Mouse (Mus musculus) neural tube, embryonic 12.5 days (tissue): ENCODE data around the gene Aqp11. TPM values are rescaled to one million over a fixed set of nuclear protein-coding genes. Genes with fewer than 3 reads are reported as not detected.
A peak's percentile ranks its signal among the peaks of the same experiment; 100 is the strongest.

ENCODE experiments used
- ATAC-seq: fragments of 200-750 bp; cut with Nextera tagmentation; 2 replicates; pipeline ENCODE4 v1.8.0; 2017; ENCODE audit warnings: low read depth, mild to moderate bottlenecking, moderate TSS enrichment, moderate library complexity; ENCODE audit not compliant: low FRiP score
- H3K27ac ChIP-seq: fragments of 300-500 bp; sonication (generic); 2 replicates; pipeline ENCODE4 v1.5.1; 2016
- H3K27me3 ChIP-seq: fragments of 300-500 bp; sonication (generic); replicated peaks from 2 replicates; pipeline ENCODE4 v1.6.1; 2016; ENCODE audit warnings: mild to moderate bottlenecking
- H3K36me3 ChIP-seq: fragments of 300-500 bp; sonication (generic); 2 replicates; pipeline ENCODE4 v1.6.1; 2016; ENCODE audit warnings: mild to moderate bottlenecking
- H3K4me1 ChIP-seq: fragments of 300-500 bp; sonication (generic); 2 replicates; pipeline ENCODE4 v1.6.1; 2016
- H3K4me2 ChIP-seq: fragments of 300-500 bp; sonication (generic); replicated peaks from 2 replicates; pipeline ENCODE4 v1.6.1; 2016; ENCODE audit warnings: mild to moderate bottlenecking
- H3K4me3 ChIP-seq: fragments of 300-500 bp; sonication (generic); 2 replicates; pipeline ENCODE4 v1.5.1; 2016
- H3K9ac ChIP-seq: fragments of 300-500 bp; sonication (generic); 2 replicates; pipeline ENCODE4 v1.6.1; 2016; ENCODE audit warnings: mild to moderate bottlenecking
- H3K9me3 ChIP-seq: fragments of 300-500 bp; sonication (generic); 2 replicates; pipeline ENCODE4 v1.6.1; 2016; ENCODE audit warnings: mild to moderate bottlenecking
- WGBS: fragments of 180-500 bp; shearing (Covaris S2); methylation state at CpG from one replicate; pipeline ENCODE4 v1.1.7; 2016; 5-methylcytosine and 5-hydroxymethylcytosine counted together
- polyA plus RNA-seq: library from polyadenylated mRNA; unstranded; fragments of >200 nt; fragmentation: Nextera tagmentation; extraction: Ambion mirVana; gene quantifications from 2 replicates; pipeline ENCODE4 v1.2.1, GENCODE M21; 2016

Gene Aqp11
- 7.3 and 7.7 TPM in 2 replicates for polyA plus RNA-seq

- peak within 1 kb of the TSS; percentile 69 for H3K9ac ChIP-seq
- H3K4me2 ChIP-seq = peak within 1 kb of the TSS; percentile 93
- H3K27ac ChIP-seq = no peak within 1 kb of the TSS
- H3K36me3 ChIP-seq = no peaks in the 10 kb centered on the region
- WGBS = under 1% methylated on average over 57 of the region's 64 CpGs
- no peaks in the 10 kb centered on the region for H3K27me3 ChIP-seq
- peak within 1 kb of the TSS; percentile 64 for H3K4me3 ChIP-seq
- no peaks in the 10 kb centered on the region for H3K9me3 ChIP-seq
- H3K4me1 ChIP-seq = peaks cover 17% of the 10 kb centered on the region
- ATAC-seq = peak; percentile 95
Observed at GRCm38 (mm10) chr7:97737638-97738456, at the start of gene Aqp11. TSS of gene Aqp11 (minus strand) at chr7:97738289.

GRCm38 (mm10) chr7:97783523-97783922, 45.4 kb upstream of the Aqp11 start:
- Histone ChIP-seq H3K4me1 (no peaks in the 10 kb centered on the region), H3K36me3 (no peaks in the 10 kb centered on the region), H3K27ac (no peak overlapping the region), H3K4me3 (no peak overlapping the region), H3K9me3 (no peaks in the 10 kb centered on the region), H3K4me2 (no peak overlapping the region), H3K9ac (no peak overlapping the region), H3K27me3 (no peaks in the 10 kb centered on the region)
- WGBS = 57% methylated on average over 5 of the region's 5 CpGs
- no peak for ATAC-seq

GRCm38 (mm10) chr7:97781496-97781895, 43.4 kb upstream of the Aqp11 start:
- Histone ChIP-seq H3K4me3 (no peak overlapping the region), H3K27me3 (no peaks in the 10 kb centered on the region), H3K9me3 (0 out of 2 replicates have a peak, but pooled peaks cover 2% of the 10 kb centered on the region), H3K4me2 (no peak overlapping the region), H3K9ac (no peak overlapping the region), H3K36me3 (no peaks in the 10 kb centered on the region), H3K4me1 (no peaks in the 10 kb centered on the region), H3K27ac (no peak overlapping the region)
- 78% methylated on average over 8 of the region's 8 CpGs for WGBS
- no peak for ATAC-seq

GRCm38 (mm10) chr7:97780815-97781214, 42.7 kb upstream of the Aqp11 start:
- WGBS = 100% methylated on average over 1 of the region's 1 CpGs
- no peak overlapping the region for H3K4me2 ChIP-seq
- H3K27ac ChIP-seq = no peak overlapping the region
- no peak for ATAC-seq
- H3K9me3 ChIP-seq = 0 out of 2 replicates have a peak, but pooled peaks cover 3% of the 10 kb centered on the region
- H3K4me1 ChIP-seq = no peaks in the 10 kb centered on the region
- no peaks in the 10 kb centered on the region for H3K27me3 ChIP-seq
- H3K36me3 ChIP-seq = no peaks in the 10 kb centered on the region
- H3K9ac ChIP-seq = no peak overlapping the region
- H3K4me3 ChIP-seq = no peak overlapping the region

GRCm38 (mm10) chr7:97780222-97780621, 42.1 kb upstream of the Aqp11 start:
- WGBS = 89% methylated on average over 1 of the region's 1 CpGs
- H3K36me3 ChIP-seq = no peaks in the 10 kb centered on the region
- no peak for ATAC-seq
- H3K9me3 ChIP-seq = 0 out of 2 replicates have a peak, but pooled peaks cover 3% of the 10 kb centered on the region
- H3K4me1 ChIP-seq = no peaks in the 10 kb centered on the region
- no peak overlapping the region for H3K4me2 ChIP-seq
- no peak overlapping the region for H3K9ac ChIP-seq
- H3K4me3 ChIP-seq = no peak overlapping the region
- H3K27me3 ChIP-seq = no peaks in the 10 kb centered on the region
- H3K27ac ChIP-seq = no peak overlapping the region

- Histone ChIP-seq H3K9me3 (0 out of 2 replicates have a peak, but pooled peaks cover 3% of the 10 kb centered on the region), H3K36me3 (no peaks in the 10 kb centered on the region), H3K4me3 (no peak overlapping the region), H3K27ac (no peak overlapping the region), H3K4me2 (no peak overlapping the region), H3K9ac (no peak overlapping the region), H3K27me3 (no peaks in the 10 kb centered on the region), H3K4me1 (no peaks in the 10 kb centered on the region)
- 93% methylated on average over 4 of the region's 4 CpGs for WGBS
- ATAC-seq = no peak
Observed at GRCm38 (mm10) chr7:97777191-97777590, 39.1 kb upstream of the Aqp11 start.

GRCm38 (mm10) chr7:97775923-97776322, 37.8 kb upstream of the Aqp11 start:
- no peak for ATAC-seq
- Histone ChIP-seq H3K9ac (no peak overlapping the region), H3K4me3 (no peak overlapping the region), H3K27ac (no peak overlapping the region), H3K36me3 (no peaks in the 10 kb centered on the region), H3K4me1 (no peaks in the 10 kb centered on the region), H3K4me2 (no peak overlapping the region), H3K27me3 (no peaks in the 10 kb centered on the region), H3K9me3 (0 out of 2 replicates have a peak, but pooled peaks cover 3% of the 10 kb centered on the region)
- 90% methylated on average over 2 of the region's 2 CpGs for WGBS

GRCm38 (mm10) chr7:97775380-97775779, 37.3 kb upstream of the Aqp11 start:
- no peak overlapping the region for H3K4me2 ChIP-seq
- H3K9ac ChIP-seq = no peak overlapping the region
- no peaks in the 10 kb centered on the region for H3K4me1 ChIP-seq
- WGBS = 70% methylated on average over 3 of the region's 3 CpGs
- no peak overlapping the region for H3K4me3 ChIP-seq
- H3K9me3 ChIP-seq = 0 out of 2 replicates have a peak, but pooled peaks cover 3% of the 10 kb centered on the region
- H3K27ac ChIP-seq = no peak overlapping the region
- H3K27me3 ChIP-seq = no peaks in the 10 kb centered on the region
- H3K36me3 ChIP-seq = no peaks in the 10 kb centered on the region
- no peak for ATAC-seq

GRCm38 (mm10) chr7:97770841-97771620, 32.9 kb upstream of the Aqp11 start:
- no peak for ATAC-seq
- Histone ChIP-seq H3K9ac (no peak overlapping the region), H3K9me3 (no peaks in the 10 kb centered on the region), H3K27me3 (no peaks in the 10 kb centered on the region), H3K4me3 (no peak overlapping the region), H3K27ac (no peak overlapping the region), H3K4me2 (no peak overlapping the region), H3K36me3 (no peaks in the 10 kb centered on the region), H3K4me1 (no peaks in the 10 kb centered on the region)
- WGBS = 87% methylated on average over 6 of the region's 6 CpGs

GRCm38 (mm10) chr7:97769020-97769419, 30.9 kb upstream of the Aqp11 start:
- ATAC-seq = no peak
- H3K4me1 ChIP-seq = no peaks in the 10 kb centered on the region
- no peak overlapping the region for H3K9ac ChIP-seq

GRCm38 (mm10) chr7:97767841-97768240, 29.8 kb upstream of the Aqp11 start:
- WGBS = 89% methylated on average over 8 of the region's 8 CpGs
- no peak overlapping the region for H3K27ac ChIP-seq
- no peak overlapping the region for H3K4me3 ChIP-seq
- H3K27me3 ChIP-seq = no peaks in the 10 kb centered on the region
- H3K9me3 ChIP-seq = no peaks in the 10 kb centered on the region
- no peak overlapping the region for H3K9ac ChIP-seq
- no peaks in the 10 kb centered on the region for H3K4me1 ChIP-seq
- no peaks in the 10 kb centered on the region for H3K36me3 ChIP-seq
- no peak overlapping the region for H3K4me2 ChIP-seq
- no peak for ATAC-seq

More at GRCm38 (mm10) chr7:97769020-97769419, 30.9 kb upstream of the Aqp11 start:
- Histone ChIP-seq H3K9me3 (no peaks in the 10 kb centered on the region), H3K4me3 (no peak overlapping the region), H3K4me2 (no peak overlapping the region), H3K27me3 (no peaks in the 10 kb centered on the region), H3K27ac (no peak overlapping the region), H3K36me3 (no peaks in the 10 kb centered on the region)
- 74% methylated on average over 4 of the region's 4 CpGs for WGBS

- Histone ChIP-seq H3K36me3 (no peaks in the 10 kb centered on the region), H3K4me3 (no peak overlapping the region), H3K9me3 (no peaks in the 10 kb centered on the region), H3K9ac (no peak overlapping the region), H3K4me1 (no peaks in the 10 kb centered on the region), H3K27me3 (no peaks in the 10 kb centered on the region), H3K27ac (no peak overlapping the region), H3K4me2 (no peak overlapping the region)
- no peak for ATAC-seq
- WGBS = 78% methylated on average over 9 of the region's 9 CpGs
Observed at GRCm38 (mm10) chr7:97766406-97767166, 28.5 kb upstream of the Aqp11 start.
